Mouse (Mus musculus) left cerebral cortex, postnatal 4 days (tissue): ENCODE data around the gene Pgm5. TPM values are rescaled to one million over a fixed set of nuclear protein-coding genes. Genes with fewer than 3 reads are reported as not detected.
"Not testable (repeated sequence)": the region's sequence is repeated elsewhere in the genome, so short reads cannot be mapped to it uniquely, and the experiment has no call there.

Experiments used
- DNase-seq: peaks from one replicate; pipeline ENCODE4 v3.0.0-alpha.2; 2022
- intact Hi-C: fragments of 180-260 bp; cut with DNase I; formaldehyde crosslinking; loops from one replicate; pipeline ENCODE4 v1.15.1; 2025
- total RNA-seq, 2 experiments: library from RNA; stranded (reverse); gene quantifications; 2 replicates each; pipeline ENCODE4 v1.2.3; 2021

Gene Pgm5
- total RNA-seq: 1 to 10 TPM; 5.0 to 7.2 TPM

GRCm38 (mm10) chr19:24861612-24862451 is at the start of gene Pgm5:
TSS of gene Pgm5 (minus strand) at chr19:24861855.
- DNase-seq: peak; percentile 35
- intact Hi-C loops: no loop called here

DNA sequence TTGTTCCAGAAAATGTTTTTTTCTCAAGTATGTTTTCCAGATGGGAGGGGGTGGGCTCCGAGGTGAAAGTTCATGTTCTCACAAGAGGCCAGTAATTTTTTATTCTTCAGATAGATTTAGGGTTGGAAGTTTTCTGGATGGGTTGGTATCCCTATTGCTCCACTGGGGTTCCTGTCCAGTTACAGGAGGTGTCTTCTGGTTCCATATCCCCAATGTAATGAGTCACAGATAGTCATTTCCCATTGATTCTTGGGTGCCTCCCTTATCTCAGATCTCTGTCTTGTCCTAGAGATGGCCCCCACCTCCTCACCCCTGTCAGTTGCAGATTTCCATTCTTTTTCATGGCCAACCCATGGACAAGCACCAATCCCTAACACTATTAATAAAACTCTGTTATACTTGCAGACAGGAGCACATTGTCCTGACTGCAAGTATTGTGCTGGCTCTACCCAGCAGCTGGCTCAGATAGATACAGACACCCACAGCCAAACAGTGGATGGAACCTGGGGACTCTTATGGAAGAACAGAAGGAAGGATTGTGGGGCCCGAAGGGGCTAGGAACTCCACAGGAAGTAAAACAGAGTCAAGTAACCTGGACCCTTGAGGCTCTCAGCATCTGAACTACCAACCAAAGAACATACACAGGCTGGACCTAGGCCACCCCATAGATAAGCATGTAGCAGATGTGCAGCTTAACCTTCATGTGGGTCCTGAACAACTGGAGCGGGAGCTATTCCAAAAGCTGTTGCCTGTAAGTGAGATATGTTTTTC is 46.9 kb upstream of the Pgm5 start:
- intact Hi-C loops: no loop called here
- no peak for DNase-seq

DNA sequence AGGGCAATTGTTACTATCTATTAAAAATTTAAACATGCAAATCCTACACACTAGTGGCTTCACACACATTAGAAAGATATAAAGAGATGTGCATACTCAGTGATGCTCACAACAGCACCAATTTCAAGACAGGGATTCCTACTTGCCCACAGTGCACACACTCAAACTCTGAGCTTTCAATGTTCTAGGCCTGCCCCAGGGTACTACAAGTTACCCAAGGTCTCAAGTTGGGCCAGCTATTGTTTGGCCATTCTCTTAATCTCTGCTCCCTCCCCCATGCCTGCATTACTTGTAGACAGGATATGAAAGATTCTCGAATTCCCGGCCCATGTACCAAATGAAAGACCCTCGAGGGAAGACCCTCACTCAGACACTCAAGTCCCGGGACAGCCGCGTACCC is 46.0 kb upstream of the Pgm5 start:
- no peak for DNase-seq
- intact Hi-C loops: no loop called here

DNA sequence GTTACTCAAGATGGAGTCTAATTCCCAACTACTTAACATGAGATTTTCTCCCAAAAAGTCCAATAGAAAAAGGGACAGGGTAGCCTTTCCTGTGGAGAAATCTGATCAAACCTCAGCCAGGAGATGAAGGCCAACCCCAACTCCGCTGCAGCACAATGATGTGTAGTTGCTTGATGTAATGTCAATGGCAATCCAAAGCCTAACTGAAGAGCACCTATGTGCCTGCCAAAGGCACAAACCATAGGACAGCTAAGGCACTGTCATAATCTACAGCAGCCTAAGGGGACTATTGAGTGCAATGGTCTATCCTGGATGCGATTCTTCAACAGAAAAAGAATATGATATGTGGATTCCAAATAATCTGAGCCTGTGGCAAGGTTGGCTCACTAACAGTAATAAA is 41.2 kb upstream of the Pgm5 start:
- intact Hi-C loops: no loop called here
- DNase-seq: no peak

DNA sequence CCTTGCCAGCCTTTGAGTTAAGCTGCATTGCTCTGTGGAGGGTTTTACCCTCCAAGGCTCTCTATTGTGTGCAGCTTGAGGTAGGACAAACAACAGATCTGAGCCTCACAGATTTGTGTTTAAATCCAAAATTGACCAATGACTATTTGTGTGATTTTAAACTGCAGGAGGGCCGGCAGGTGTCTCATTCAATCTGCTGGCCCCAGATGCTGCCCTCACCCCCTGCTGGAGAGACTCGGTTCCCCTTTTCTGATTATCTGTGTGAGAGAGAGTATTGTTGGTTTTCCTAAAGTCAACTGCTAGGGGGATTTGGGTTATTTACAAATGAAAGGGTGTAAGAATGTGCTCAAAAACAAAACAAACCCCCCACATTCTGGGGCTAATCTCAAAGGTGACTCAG is 40.6 kb upstream of the Pgm5 start:
- DNase-seq: no peak
- intact Hi-C loops: no loop called here

- no peak for DNase-seq
- intact Hi-C loops: no loop called here
These were observed 40.0 kb upstream of the Pgm5 start for GRCm38 (mm10) chr19:24901666-24902065.

DNA sequence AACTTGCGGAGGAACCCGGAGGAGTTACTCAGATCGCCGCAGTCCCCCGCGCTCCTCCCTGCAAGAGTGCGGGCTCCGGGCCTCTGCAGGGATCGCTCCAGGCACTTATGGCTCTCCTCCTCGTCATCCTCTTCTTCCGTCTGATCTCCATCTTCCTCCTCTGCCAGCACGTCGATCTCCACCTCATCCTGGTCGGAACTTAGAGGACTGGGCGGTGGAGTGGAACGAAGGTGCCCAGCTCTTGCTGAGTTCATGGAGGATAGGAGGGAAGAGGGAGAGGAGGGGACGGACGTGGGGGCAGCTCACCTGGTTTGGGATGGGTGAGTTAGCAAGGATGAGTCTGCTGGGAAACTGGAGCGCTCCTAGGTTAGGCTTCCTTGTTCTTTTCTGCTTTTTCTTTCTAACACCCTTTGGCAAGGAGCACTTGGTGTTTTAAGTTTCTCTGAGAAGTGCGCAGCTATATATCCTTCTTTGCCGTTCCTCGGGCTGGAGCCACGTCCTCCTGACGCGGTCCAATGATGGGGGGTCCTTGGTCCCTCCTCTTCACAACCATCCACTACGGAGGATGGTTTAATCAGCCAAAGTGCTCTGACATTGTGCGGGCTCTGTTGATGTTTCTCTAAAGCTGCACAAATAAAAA is 39.0 kb upstream of the Pgm5 start, which contains the start of gene Foxd4:
Gene Foxd4 (minus strand): TSS at position 617 of the 640 bp plus-strand sequence.
- intact Hi-C loops: no loop called here

GRCm38 (mm10) chr19:24899578-24900544 is 38.2 kb upstream of the Pgm5 start:
- intact Hi-C loops: no loop called here
- peak; percentile 12 for DNase-seq

More for the DNA sequence above, 39.0 kb upstream of the Pgm5 start, which contains the start of gene Foxd4:
- DNase-seq: no peak

DNA sequence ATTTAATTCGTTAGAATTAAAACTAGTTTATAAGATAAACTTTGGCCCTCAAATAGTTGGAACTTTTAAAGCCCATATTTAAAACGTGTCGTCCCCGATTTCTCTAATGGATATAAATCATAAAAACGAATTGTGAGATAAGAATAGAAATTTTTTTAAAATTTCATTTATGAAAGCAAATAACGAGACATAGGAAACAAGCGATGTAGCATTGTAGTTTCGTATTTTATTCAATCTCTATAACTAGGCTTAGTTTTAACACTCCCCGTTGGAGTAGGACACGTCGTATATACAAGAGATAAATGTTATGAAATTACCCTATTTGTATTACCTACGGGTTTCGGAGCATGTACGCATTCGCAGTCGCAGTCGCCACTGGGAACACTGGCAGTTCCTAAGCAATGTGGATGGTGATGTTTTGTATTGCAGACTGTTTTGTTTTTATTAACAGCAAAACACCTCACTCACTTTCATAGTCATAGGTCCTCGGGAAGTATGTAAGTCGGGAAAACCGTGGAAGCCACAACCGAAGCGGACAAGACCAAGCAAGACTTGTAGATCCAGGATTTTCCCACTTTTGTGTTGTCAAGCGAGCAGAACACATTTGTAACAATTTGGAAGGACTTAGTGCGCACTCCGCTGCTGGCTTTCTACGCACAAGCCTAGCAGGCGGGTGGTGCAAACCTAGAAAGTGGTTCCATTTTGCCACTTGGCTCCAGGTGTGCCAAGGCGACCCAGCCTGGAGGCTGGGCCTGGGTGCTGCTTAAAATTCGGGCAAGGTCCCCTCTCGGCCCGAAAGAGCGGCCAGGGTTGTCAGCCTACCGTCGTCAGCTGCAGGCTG is 37.3 kb upstream of the Pgm5 start:
- intact Hi-C loops: no loop called here
- DNase-seq: no peak

DNA sequence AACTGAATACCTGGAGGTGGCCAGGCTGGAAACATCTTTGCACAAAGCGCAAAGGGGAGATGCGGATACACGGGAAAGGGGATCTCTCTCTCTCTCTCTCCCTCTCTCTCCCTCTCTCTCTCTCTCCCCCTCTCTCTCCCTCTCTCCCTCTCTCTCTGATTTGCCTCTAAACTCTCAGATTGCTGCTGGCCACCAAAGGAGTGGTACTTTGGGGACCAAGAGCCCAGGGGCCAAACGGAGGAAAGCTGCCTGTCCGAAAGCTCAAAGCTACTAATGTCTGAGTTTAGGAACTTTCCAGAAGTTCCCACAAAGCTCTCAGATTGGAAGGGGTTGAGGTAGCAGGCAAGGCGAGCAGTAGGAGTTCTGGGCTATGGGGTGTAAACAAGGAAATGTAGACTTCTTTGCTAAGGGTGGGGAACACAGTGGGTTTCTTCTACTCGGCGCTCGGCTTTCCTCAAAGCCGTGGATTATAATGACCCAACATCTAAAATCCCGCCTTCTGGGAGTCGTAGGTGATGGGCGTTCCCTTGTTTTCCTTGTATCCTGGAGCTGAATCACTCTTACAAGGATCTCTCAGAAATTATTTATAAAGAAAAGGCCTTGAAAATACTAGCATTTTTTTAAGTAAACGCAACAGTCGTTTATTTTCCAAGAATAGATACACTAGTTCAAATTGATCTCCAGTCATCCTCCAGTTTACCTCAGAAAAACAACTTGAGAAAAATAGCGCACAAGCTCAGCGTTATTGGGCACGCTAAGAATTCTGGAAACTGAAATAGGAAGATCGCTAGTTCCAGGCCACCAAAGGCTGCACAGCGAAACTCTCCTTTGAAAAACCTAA is 36.5 kb upstream of the Pgm5 start:
- intact Hi-C loops: no loop called here
- DNase-seq: no peak

- no peak for DNase-seq
- intact Hi-C loops: no loop called here
These were observed 35.6 kb upstream of the Pgm5 start for GRCm38 (mm10) chr19:24897006-24897895.

- intact Hi-C loops: no loop called here
- DNase-seq: no peak
These were observed 34.9 kb upstream of the Pgm5 start for GRCm38 (mm10) chr19:24896536-24896935.

- no peak for DNase-seq
- intact Hi-C loops: no loop called here
These were observed 25.2 kb upstream of the Pgm5 start for GRCm38 (mm10) chr19:24886888-24887287.

DNA sequence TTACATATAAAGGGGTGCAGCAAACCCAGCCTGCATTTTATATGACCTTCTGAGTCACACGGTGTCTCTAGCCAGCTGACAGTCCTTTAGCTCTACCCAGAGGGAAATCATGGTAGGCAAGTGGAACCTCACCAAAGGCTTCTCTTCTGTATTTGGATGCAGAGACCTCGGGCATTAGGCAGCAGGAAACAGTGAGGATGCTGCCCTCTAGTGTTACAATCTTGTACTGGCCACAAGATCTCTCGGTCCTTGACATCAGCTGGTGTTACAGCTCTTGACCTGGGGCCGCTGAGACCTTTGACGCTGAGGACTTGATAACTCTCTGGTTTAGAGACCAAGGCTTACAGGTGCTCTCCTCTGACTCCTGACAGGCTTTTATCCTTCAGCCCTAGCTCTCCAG is 23.8 kb upstream of the Pgm5 start:
- peak; percentile 41 for DNase-seq
- intact Hi-C loops: no loop called here

DNA sequence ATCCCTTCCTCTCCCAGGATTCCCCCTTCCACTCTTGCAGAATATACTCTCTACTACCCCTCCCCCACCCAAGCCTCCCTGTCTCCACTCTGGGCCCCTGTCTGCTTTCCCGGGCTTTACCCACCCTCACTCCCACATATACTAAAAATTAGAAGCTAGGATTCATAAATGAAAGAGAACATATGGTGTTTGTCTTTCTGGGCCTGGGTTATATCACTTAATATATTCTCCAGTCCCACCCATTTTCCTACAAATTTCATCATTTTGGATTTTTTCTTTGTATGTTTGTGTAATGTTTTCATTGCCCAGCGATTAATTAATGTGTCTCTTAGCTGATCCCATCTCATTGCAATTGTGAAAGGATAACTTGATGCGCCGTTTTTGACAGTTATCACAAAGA is 19.6 kb upstream of the Pgm5 start:
- DNase-seq: no peak
- intact Hi-C loops: no loop called here

- DNase-seq, intact Hi-C loops: not testable (repeated sequence)
These were observed 13.6 kb upstream of the Pgm5 start, which contains the start of gene Gm10053 for GRCm38 (mm10) chr19:24875129-24875870. TSS of gene Gm10053 (plus strand) at chr19:24875686.
